Mouse (Mus musculus) left cerebral cortex, adult 9 months (tissue): Measurements from ENCODE around the gene Cdk5rap1.

Experiments
- DNase-seq, 2 experiments: peaks; one replicate each; pipeline ENCODE4 v3.0.0; 2022; ENCODE audit warnings: low spot score in 2 of 2

Gene Cdk5rap1

DNA sequence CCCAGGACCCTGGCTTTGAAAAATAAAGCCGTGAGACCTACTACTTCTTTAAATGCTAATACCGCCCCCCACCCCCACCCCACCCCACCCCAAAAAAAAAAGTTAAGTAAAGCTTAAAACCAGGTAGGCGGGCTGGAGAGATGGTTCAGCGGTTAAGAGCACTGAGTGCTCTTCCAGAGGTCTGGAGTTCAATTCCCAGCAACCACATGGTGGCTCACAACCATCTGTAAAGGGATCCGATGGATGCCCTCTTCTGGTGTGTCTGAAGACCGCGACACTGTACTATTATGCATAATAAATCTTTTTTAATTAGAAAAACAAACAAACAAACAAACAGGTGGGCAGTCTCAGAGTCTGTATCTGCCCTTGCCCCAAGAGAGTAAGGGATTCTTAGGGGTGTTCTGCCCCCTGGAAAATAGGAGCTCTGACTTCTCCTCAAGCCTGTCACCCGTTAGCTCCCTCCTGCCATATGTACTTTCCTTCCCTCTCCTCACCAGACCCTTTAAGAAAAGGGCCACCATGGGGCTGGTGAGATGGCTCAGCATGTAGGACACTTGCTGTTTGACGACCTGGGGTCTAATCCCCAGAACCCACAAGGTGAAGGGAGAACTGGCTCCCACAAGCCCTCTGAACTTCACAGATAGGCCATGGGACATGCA is at the start of gene Cdk5rap1:
TSS of gene Cdk5rap1 (minus strand) at position 169 of the 659 bp plus-strand sequence.
- no peak for DNase-seq

DNA sequence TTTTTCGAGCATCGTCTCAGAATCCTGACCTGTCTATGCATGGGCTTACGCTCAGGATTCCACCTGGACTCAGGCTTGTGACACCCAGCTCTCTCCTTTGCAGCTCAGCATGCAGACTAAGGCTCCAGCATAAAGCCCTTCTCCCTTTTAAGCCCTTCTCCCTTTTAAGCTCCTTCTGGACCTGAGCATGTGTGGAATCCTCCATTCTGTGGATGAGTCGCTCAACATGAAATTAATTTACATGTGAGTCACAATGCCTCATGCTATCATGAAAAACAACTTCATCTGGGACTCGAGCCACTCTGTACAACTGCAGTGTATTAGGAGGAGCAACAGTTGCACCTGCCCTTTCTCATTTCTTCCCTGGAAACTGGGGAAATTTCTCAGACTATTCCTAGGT is 49.4 kb upstream of the Cdk5rap1 start:
- no peak for DNase-seq

DNA sequence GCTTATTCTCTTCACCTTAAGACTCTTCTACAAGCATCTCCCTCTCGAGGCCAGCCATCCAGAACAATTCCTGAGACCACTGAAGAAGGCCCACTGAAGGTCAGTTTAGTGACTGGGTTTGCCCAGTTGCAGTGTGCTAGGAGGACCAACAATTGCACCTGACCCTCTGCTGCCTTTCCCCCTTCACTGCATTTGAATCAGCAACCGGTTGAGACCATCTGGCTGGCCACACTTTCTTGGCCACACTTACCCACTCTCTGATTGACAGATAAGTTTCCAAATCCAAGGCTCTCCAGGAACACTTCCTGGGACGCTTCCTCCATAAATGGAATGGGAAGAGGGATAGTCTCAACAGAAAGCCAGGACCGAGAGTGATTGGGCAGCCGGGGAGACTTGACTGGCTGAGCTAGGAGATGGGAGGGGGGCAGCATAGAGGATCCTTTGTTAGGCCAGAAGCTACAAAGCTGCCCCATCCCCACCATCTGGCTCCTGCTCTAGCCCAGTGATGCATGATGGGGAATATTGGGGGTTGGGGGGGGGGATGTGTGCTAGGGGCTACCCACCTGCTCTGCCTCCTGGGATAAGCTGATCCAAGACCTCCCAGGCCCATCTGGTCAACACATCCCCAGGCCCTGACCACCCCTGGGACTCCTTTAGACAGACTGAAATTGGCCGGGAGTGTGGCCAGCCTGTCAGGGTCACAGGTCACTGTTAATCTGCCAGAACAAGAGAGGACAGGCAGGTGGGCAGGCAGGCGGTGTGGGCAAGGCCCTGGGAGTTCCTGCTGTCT is 48.3 kb upstream of the Cdk5rap1 start:
- no peak for DNase-seq

DNA sequence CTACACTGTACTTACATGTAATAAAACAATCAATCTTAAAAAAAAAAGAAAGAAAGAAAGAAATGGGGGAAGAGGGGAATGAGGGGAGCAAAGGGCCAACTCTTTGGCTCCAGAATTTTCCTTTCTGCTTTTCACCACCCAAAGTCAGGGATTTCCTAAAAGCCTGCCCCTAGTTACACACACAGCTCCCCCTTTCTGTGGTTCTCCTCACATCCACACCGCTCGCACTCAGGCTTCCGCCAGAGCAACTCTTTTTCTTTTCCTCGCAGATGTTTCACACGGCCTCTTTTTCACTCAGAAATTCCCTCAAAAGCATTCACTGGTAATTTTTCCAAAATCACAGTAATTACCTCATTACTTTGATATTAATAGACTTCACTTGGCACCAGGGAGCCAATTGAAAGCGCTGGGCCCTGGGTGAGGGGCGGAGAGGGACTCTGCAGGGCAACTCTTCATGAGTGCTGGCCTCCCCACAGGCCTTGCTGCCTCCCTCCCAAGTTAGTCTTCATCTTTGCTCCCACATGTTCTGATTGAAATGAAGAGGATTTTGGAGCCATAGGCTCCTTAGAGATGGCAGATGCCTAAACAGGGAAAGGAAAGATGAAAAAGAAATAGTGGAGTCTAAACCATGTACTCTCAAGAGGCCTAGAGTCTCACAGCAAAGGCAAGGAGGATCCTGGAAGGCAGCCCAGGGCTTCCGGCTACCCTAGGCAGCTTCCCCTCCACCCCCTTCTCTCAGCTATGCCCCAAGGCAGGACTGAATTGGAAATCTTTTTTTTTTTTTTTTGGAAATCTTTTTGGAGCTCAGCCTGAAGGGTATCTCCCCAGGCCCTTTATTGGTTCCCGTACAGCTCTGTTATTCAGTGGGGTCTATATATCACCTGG is 47.1 kb upstream of the Cdk5rap1 start:
- DNase-seq, result no peak

DNA sequence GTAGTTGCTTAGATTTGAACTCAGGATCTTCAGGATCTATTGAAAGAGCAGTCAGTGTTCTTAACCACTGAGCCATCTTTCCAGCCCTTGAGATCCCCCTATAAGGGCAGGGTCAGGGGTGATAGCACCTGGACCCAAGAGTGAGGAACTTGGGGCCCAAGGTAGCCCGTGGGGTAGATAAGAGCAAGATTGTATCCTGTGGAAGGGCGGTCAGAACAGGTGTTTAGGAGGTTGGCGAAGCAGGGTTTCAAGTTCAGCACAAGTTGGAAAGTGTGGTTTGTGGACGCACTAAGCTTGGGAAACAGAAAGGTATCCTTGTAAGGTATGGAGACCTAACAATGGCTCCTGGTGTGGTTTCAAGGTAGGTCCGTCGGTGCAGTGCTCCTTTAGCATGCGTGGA is 45.2 kb upstream of the Cdk5rap1 start:
- DNase-seq, result no peak

DNA sequence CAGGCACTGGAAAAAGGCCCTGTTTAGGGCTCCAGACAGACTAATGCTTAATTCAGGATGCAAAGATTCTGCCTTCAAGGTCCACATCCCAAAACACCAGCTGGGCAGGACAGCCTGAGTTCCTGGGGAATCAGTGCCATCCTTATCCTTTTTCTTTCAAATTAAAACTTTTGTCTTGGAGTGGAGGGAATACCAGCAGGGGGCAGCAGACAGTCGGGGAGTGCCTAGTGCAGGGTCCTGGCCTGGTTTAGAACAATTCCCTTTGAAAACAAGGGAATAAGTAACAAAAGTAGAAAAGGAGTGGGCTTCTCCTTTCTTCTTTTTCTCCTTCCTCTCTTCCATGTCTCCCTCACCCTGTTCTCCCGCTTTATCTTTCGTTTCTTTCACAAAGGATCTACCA is 44.3 kb upstream of the Cdk5rap1 start:
- DNase-seq, result peak in 1 of 2 experiments; percentile 74

- peak in 1 of 2 experiments; percentile 69 for DNase-seq
These were observed 39.3 kb upstream of the Cdk5rap1 start for GRCm38 (mm10) chr2:154412018-154412666.

DNA sequence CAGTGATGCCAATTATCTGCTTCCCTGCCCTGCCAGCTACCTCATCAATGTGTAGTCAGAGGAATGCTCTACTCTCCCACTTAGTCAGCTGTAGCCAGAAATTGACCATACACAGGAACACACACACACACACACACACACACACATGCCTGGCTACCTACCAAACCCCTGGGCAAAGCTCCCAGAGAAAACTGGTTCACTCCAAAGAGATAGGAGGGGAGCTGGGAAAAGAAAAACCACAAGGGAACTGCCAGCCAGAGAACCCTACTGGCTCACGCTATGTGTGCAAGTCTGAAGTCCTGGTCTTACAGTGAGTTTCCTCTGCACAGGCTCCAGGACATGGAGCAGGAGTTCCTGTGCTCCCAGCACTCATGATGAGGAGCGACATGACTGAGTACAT is 37.5 kb upstream of the Cdk5rap1 start:
- DNase-seq, result peak in 1 of 2 experiments; percentile 82

DNA sequence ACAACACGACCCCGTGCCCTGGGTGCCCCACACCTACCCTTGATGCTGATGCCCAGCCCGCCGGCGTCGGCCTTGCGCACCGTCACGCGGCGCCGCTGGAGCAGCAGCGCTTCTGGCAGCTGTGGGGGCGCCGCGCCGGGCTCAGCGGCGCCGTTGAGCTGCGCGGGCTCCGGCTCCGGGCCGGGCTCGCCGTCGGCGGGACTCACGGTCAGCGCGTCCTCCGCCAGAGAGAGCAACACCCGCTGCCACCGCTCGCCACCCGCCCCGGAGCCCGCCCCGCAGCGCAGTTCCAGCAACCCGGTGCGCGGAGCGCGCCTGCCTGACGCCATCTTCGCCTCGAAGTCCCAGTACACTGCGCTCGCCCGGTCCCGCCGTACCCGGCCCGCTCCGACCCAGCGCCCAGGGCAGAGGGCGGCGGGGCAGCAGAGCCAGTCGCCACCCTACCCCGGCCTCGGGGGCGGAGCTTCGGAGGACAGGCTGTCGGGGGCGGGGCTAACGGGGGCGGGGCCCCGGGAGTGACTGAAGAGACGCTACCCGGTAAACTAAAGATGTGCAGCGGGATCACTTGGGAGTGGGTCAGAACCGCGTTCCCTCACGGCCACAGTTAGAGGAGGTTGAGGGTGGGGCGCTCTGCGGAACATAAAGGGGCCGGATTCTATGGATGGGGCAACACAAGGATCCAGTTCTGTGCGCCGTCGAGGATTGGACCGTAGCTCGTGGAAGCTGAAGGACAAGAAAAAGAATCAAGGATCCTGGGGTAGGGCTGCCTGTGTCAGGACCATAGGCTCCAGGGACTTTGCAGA is 35.0 kb upstream of the Cdk5rap1 start, which contains the start of gene Snta1:
TSS of gene Snta1 (minus strand) at position 457 of the 803 bp plus-strand sequence.
- DNase-seq, result peak; percentile 53 to 76

- no peak for DNase-seq
These were observed 34.3 kb upstream of the Cdk5rap1 start for GRCm38 (mm10) chr2:154407063-154407642.

DNA sequence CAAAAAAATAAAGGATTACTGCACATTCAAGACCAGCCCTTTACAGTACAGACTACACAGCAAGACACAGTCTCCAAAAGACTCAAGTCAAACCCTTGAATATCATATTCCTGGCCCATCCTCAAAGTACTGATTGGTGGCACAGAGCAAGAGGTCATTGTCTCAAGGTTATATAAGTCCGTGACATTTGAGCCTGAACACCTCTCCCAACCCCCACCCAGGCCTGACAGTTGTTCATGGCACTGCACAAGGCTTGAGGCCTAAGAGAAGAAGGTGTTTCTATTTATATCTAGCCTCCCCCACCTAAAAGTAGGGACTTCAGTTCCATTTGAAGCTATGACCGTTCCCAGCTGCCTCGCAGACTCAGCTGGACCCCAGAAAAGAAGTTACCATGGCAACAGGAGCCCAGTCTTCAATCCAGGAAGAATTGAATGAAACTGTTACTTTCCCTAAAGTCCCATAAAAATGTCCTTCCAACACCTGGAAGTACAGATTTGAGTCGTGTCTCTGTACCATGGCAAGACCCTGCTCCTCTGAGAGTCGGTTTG is 32.7 kb upstream of the Cdk5rap1 start:
- no peak for DNase-seq

DNA sequence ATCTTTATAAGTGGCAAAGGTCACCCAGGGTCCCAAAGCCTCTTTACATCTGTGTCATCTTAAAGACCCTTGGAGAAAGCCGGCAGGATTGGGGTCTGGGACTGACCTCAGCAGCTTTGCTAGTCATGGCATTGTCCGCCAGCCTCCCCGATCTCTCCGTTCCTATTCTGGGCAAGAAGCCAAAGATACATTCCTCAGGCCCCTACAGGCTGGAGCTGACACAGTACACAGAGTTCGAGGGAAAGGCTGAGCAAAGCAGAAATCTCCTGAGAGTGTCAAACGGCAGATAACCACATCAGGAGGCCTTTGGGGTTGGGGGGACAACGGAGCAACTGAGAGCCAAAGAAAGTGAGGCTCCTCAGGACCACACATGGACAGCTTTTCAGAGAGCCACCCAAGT is 30.0 kb upstream of the Cdk5rap1 start:
- no peak for DNase-seq

DNA sequence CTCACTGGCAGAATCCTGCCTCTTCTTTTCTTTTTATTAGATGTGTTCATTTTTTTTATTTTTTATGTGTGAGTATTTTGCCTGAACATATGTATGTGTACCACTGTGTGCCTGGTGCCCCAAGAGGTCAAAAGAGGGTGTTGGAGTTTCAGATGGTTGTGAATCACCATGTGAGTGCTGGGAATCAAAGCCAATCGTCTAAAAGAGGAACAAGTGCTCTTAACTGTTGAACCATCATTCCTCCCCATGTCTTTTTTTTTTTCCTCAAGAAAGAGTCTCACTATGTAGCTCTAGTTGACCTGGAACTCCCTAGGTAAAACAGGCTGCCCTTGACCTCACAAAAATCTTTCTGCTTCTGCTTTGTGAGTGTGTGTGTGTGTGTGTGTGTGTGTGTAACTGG is 29.2 kb upstream of the Cdk5rap1 start:
- no peak for DNase-seq

GRCm38 (mm10) chr2:154399325-154399724 is 26.5 kb upstream of the Cdk5rap1 start:
- DNase-seq, result peak in 1 of 2 experiments; percentile 47

DNA sequence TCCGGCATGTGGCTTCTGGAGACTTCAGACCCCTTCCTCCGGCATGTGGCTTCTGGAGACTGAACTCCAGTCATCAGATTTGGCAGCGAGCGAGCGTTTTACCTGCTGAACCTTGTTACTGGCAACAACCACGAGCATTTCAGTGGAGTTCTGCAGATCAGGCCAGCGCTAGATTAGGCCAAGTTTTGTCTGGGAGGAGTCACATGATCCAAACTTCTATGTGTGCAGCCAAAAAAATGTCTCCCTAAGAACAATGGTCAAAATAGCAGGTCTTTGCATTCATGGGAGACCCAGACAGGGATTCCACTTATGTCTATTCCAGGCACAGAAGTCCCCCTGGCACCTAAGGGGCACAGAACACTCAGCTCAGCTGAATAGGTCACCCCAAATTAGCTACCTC is 25.5 kb upstream of the Cdk5rap1 start:
- no peak for DNase-seq

DNA sequence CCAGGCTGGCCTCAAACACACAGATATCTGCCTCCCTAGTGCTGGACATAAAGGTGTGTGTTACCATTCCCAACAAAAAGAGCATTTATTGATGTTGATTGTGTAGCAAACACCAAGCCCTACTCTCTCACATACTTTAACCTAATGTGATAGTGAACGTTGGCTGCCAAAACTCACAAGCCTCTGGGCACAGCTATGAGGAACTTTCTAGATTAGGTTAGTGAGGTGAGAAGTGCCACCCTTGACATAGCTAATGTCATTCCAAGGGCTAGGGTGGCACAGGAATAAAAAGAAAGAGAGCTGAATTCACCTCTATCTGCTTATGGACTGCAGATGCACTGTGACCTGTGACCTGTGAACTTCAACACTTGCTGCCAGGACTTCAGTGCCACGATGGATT is 23.7 kb upstream of the Cdk5rap1 start:
- no peak for DNase-seq

- DNase-seq, result no peak
These were observed 21.8 kb upstream of the Cdk5rap1 start for GRCm38 (mm10) chr2:154394602-154395001.

DNA sequence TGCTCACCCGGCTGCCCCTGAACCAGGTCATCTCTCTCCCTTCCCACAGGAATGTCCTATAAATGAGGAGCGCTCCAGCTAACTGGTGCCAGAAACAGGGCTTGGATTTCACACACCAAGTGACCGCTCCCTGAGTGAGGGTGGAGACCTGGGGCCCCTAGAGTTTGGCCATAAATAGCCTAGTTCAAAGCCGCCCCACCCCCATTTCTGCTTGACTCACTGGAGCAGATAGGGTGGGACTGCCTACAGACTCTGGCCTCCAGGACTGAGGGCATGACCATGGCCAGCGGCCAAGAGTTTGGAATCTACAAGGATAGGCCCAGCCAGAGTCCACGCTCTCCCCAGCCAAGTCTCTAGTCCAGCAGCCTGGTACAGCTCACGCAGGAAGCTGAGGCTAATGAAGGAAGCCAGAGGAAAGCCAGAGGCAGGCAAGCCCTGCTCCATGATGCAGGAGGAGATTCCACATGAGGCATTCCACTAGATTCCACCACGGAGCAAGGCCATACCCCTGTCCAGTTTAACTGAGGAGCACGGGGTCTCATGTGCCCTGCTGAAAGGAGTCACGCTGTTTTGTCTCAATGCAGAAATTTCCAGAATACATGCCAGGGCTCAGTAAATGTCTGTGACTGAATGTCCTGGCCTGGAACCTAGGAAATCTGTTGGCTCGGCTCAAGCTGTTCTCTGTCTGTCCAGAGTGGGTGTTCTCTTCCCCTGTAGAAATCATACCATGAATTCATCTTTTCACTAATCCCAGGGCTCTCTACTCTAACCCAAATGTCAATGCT is 17.6 kb upstream of the Cdk5rap1 start:
- DNase-seq, result no peak

DNA sequence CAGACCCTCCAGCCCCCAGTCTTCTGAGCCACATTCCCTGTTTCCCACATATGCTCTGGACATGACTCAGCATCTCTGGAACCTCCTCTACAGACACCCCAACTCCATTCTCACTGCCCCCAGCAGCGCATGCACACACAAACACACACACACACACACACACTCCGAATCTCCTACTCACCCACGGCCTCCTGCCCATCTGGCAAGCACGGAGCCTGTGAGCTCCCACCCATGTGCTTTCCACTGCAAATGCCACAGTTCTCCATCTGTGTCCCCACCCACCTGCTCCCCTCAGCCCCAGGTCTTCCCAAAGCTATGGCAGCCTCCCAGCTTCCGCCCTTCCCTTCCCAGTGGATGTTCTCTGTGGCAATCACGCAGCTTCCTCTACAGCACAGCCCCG is 6.3 kb upstream of the Cdk5rap1 start:
- DNase-seq, result peak; percentile 87 to 93
